Mouse (Mus musculus): ENCODE measurements around the gene Dennd1a.
A peak's percentile ranks its signal among the peaks of the same experiment; 100 is the strongest.
"Not testable (repeated sequence)": the region's sequence is repeated elsewhere in the genome, so short reads cannot be mapped to it uniquely, and the experiment has no call there.

Dennd1a gene

GRCm38 (mm10) chr2:37971726-37972125, 315.5 kb downstream of the Dennd1a start:
- no peak for DNase-seq (ENCODE audit: inconsistent ontology term)

- DNase-seq (ENCODE audit: inconsistent ontology term): peak; percentile 48
Observed at GRCm38 (mm10) chr2:37969713-37970485, 317.3 kb downstream of the Dennd1a start.

- DNase-seq (ENCODE audit: inconsistent ontology term): no peak
Observed at GRCm38 (mm10) chr2:37964534-37964933, 322.7 kb downstream of the Dennd1a start.

GRCm38 (mm10) chr2:37963362-37963761, 323.8 kb downstream of the Dennd1a start:
- no peak for DNase-seq (ENCODE audit: inconsistent ontology term)

- no peak for DNase-seq (ENCODE audit: inconsistent ontology term)
Observed at GRCm38 (mm10) chr2:37948424-37948823, 338.8 kb downstream of the Dennd1a start.

GRCm38 (mm10) chr2:37945598-37946336, 341.4 kb downstream of the Dennd1a start:
- no peak for DNase-seq (ENCODE audit: inconsistent ontology term)

GRCm38 (mm10) chr2:37942906-37943305, 344.3 kb downstream of the Dennd1a start:
- DNase-seq (ENCODE audit: inconsistent ontology term): no peak

GRCm38 (mm10) chr2:37941741-37942140, 345.4 kb downstream of the Dennd1a start:
- DNase-seq (ENCODE audit: inconsistent ontology term): no peak

- DNase-seq (ENCODE audit: inconsistent ontology term): no peak
Observed at GRCm38 (mm10) chr2:37940845-37941361, 346.3 kb downstream of the Dennd1a start.

- no peak for DNase-seq (ENCODE audit: inconsistent ontology term)
Observed at GRCm38 (mm10) chr2:37939997-37940396, 347.2 kb downstream of the Dennd1a start.

GRCm38 (mm10) chr2:37936922-37937321, 350.3 kb downstream of the Dennd1a start:
- not testable (repeated sequence) for DNase-seq (ENCODE audit: inconsistent ontology term)

- DNase-seq (ENCODE audit: inconsistent ontology term): no peak
Observed at GRCm38 (mm10) chr2:37932240-37932639, 354.9 kb downstream of the Dennd1a start.

- no peak for DNase-seq (ENCODE audit: inconsistent ontology term)
Observed at GRCm38 (mm10) chr2:37931018-37931930, 355.9 kb downstream of the Dennd1a start.

- no peak for DNase-seq (ENCODE audit: inconsistent ontology term)
Observed at GRCm38 (mm10) chr2:37926133-37926503, 361.1 kb downstream of the Dennd1a start.

GRCm38 (mm10) chr2:37925413-37926132, 361.6 kb downstream of the Dennd1a start:
- peak; percentile 39 for DNase-seq (ENCODE audit: inconsistent ontology term)

- DNase-seq (ENCODE audit: inconsistent ontology term): no peak
Observed at GRCm38 (mm10) chr2:37908721-37909506, 378.3 kb downstream of the Dennd1a start.

- DNase-seq (ENCODE audit: inconsistent ontology term): no peak
Observed at GRCm38 (mm10) chr2:37908296-37908695, 378.9 kb downstream of the Dennd1a start.

- DNase-seq (ENCODE audit: inconsistent ontology term): no peak
Observed at GRCm38 (mm10) chr2:37906261-37906660, 380.9 kb downstream of the Dennd1a start.

- DNase-seq (ENCODE audit: inconsistent ontology term): no peak
Observed at GRCm38 (mm10) chr2:37903286-37903685, 383.9 kb downstream of the Dennd1a start.

- no peak for DNase-seq (ENCODE audit: inconsistent ontology term)
Observed at GRCm38 (mm10) chr2:37883214-37883613, 404.0 kb downstream of the Dennd1a start.
